ENCODE assay signal across 18 mouse cellular contexts in the genomic region with DNA sequence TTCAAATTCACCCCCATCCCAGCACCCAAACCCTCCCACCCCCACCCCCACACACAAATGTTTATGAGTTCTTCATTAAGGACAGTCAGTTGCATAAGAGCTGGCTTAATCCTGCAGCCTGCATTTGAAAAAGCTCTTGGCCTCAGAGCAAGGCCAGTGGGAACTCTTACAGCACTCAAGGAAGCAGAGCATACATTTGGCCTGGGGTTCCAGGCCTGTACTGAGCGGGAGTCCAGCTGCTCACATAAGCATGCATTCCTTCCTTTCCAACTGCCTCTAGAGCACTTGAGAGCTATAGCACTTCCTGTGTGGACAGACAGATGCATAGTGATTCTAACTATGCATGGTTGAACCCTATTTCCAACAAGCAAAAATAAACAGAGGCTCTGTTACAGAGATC. TPM values are rescaled to one million over a fixed set of nuclear protein-coding genes. Genes with fewer than 3 reads are reported as not detected.
DNase-seq lines count a peak whose midpoint lies in the region; ATAC-seq and TF ChIP-seq lines count a peak whose summit lies in the region.
"Had no signal": no experiment of that assay in that cellular context is flagged by ENCODE, and none has a peak within 500 bp of the region (broad histone marks: within the 10 kb centered on the region; RNA-seq: fewer than 3 reads in every experiment).

No protein-coding gene starts in this region.

- no peaks in the 10 kb centered on the region for H3K27me3 ChIP-seq in lung, postnatal 0 days (replicated peaks; ENCODE audit: insufficient read depth, low read length)
- no peaks in the 10 kb centered on the region for H3K27me3 ChIP-seq in midbrain, embryonic 14.5 days (ENCODE audit: control insufficient read depth, insufficient read depth, low read length)
- no peaks in the 10 kb centered on the region for H3K27me3 ChIP-seq in midbrain, postnatal 0 days (ENCODE audit: insufficient read depth, low read length)
- H3K27me3 ChIP-seq: kidney, embryonic 15.5 days; limb, embryonic 12.5 days; liver, embryonic 12.5 days had no signal

- H3K36me3 ChIP-seq in lung, postnatal 0 days (ENCODE audit: insufficient read depth, low read length) = peaks cover 29% of the 10 kb centered on the region
- H3K36me3 ChIP-seq in midbrain, embryonic 14.5 days (ENCODE audit: control insufficient read depth, insufficient read depth, low read length) = peaks cover 49% of the 10 kb centered on the region
- peaks cover 34% of the 10 kb centered on the region for H3K36me3 ChIP-seq in midbrain, postnatal 0 days (ENCODE audit: insufficient read depth, low read length)

- no peak for TF ChIP-seq EP300 in lung, postnatal 0 days (IDR thresholded peaks at IDR 0.05)

- no peak overlapping the region for H3K4me2 ChIP-seq in lung, postnatal 0 days (replicated peaks; ENCODE audit: low read depth, low read length)
- no peak overlapping the region for H3K4me2 ChIP-seq in midbrain, embryonic 14.5 days (ENCODE audit: low read length)
- H3K4me2 ChIP-seq in midbrain, postnatal 0 days (ENCODE audit: low read depth, low read length, poor library complexity, severe bottlenecking) = no peak overlapping the region
- H3K4me2 ChIP-seq: hindbrain, embryonic 14.5 days; kidney, embryonic 15.5 days; limb, embryonic 12.5 days; liver, embryonic 12.5 days had no signal

- 0 out of 2 replicates have a peak, but pooled peaks cover 3% of the 10 kb centered on the region for H3K4me1 ChIP-seq in lung, postnatal 0 days (ENCODE audit: insufficient read depth, low read depth, low read length)
- H3K4me1 ChIP-seq in midbrain, embryonic 14.5 days (ENCODE audit: control insufficient read depth, insufficient read depth, low read length) = no peaks in the 10 kb centered on the region
- H3K4me1 ChIP-seq in midbrain, postnatal 0 days (ENCODE audit: insufficient read depth, low read length) = no peaks in the 10 kb centered on the region
- H3K4me1 ChIP-seq: kidney, embryonic 15.5 days; limb, embryonic 12.5 days had no signal

- 0 out of 2 replicates have a peak overlapping the region, but pooled peaks have one; percentile 10 for H3K27ac ChIP-seq in lung, postnatal 0 days (ENCODE audit: low read length)
- H3K27ac ChIP-seq in midbrain, embryonic 14.5 days (replicated peaks; ENCODE audit: low read depth, low read length) = no peak overlapping the region
- H3K27ac ChIP-seq in midbrain, postnatal 0 days (ENCODE audit: low read depth, low read length) = no peak overlapping the region
- H3K27ac ChIP-seq: heart, adult 2 months; hindbrain, embryonic 14.5 days; kidney, embryonic 15.5 days; limb, embryonic 12.5 days; liver, embryonic 12.5 days had no signal

- H3K4me3 ChIP-seq in lung, postnatal 0 days (ENCODE audit: low read depth, low read length) = no peak overlapping the region
- H3K4me3 ChIP-seq in midbrain, embryonic 14.5 days (replicated peaks; ENCODE audit: low read depth, low read length) = no peak overlapping the region
- no peak overlapping the region for H3K4me3 ChIP-seq in midbrain, postnatal 0 days (ENCODE audit: low read depth, low read length)
- H3K4me3 ChIP-seq: heart, adult 2 months; kidney, embryonic 15.5 days; limb, embryonic 12.5 days; liver, embryonic 12.5 days had no signal

- peak; percentile 40 for DNase-seq in adrenal gland, adult 2 months
- DNase-seq in adrenal gland, postnatal 4 days (ENCODE audit: low spot score in 2 of 2) = no peak
- peak; percentile 70 for DNase-seq in lung, postnatal 0 days (ENCODE audit: low spot score)
- no peak for DNase-seq in lung, adult 18-20 months
- peak; percentile 42 for DNase-seq in adrenal gland, postnatal 14 days
- no peak for DNase-seq in midbrain, embryonic 14.5 days
- DNase-seq in midbrain, postnatal 0 days (ENCODE audit: low spot score) = no peak
- DNase-seq in spleen, adult 12 weeks (ENCODE audit: low spot score) = no peak
- DNase-seq: cerebellum, adult 9-11 months; gastrocnemius, postnatal 25 days; heart, adult 2 months; heart, postnatal 36 days had no signal

- TF ChIP-seq CTCF in lung, postnatal 0 days (IDR thresholded peaks at IDR 0.05) = no peak
- TF ChIP-seq CTCF in midbrain, postnatal 0 days (IDR thresholded peaks at IDR 0.05) = no peak

- H3K9me3 ChIP-seq in lung, postnatal 0 days (ENCODE audit: low read length) = no peaks in the 10 kb centered on the region
- no peaks in the 10 kb centered on the region for H3K9me3 ChIP-seq in midbrain, embryonic 14.5 days (ENCODE audit: control insufficient read depth, low read length)
- no peaks in the 10 kb centered on the region for H3K9me3 ChIP-seq in midbrain, postnatal 0 days (ENCODE audit: low read length)
- H3K9me3 ChIP-seq: kidney, embryonic 15.5 days; limb, embryonic 12.5 days; liver, embryonic 12.5 days had no signal

- WGBS in lung, postnatal 0 days = 24% methylated on average over 1 of the region's 1 CpGs
- WGBS in midbrain, embryonic 14.5 days = 88% methylated on average over 1 of the region's 1 CpGs
- WGBS in midbrain, postnatal 0 days = 84% methylated on average over 1 of the region's 1 CpGs

- ATAC-seq in lung, postnatal 0 days = peak; percentile 81
- ATAC-seq in midbrain, embryonic 14.5 days (ENCODE audit: low FRiP score, low TSS enrichment) = no peak
- no peak for ATAC-seq in midbrain, postnatal 0 days (ENCODE audit: low FRiP score)
- ATAC-seq: forebrain, embryonic 14.5 days; intestine, postnatal 0 days; liver, embryonic 12.5 days had no signal

- H3K9ac ChIP-seq in lung, postnatal 0 days (replicated peaks; ENCODE audit: low read depth) = no peak overlapping the region
- H3K9ac ChIP-seq in midbrain, embryonic 14.5 days (replicated peaks; ENCODE audit: low read length) = no peak overlapping the region
- no peak overlapping the region for H3K9ac ChIP-seq in midbrain, postnatal 0 days (replicated peaks; ENCODE audit: low read length, poor library complexity, severe bottlenecking)
- H3K9ac ChIP-seq: hindbrain, embryonic 14.5 days; kidney, embryonic 15.5 days; limb, embryonic 12.5 days; liver, embryonic 12.5 days had no signal

RNA-seq across cellular contexts. Expression of a gene that starts 40.2 kb away (rescaled TPM):
- 100 to 1,000 TPM; 194 to 257 TPM for total RNA-seq in adrenal gland, adult 2 months (2021)
- 54.0 and 57.0 TPM in 2 replicates for polyA plus RNA-seq in adrenal gland, adult 2 months (2012; rRNA removed)
- total RNA-seq in adrenal gland, postnatal 4 days (2021) = 100 to 1,000 TPM; 150 to 168 TPM
- polyA plus RNA-seq in lung, postnatal 0 days (2015; fragmentation: Nextera tagmentation; extraction: Ambion mirVana) = 42.0 and 42.3 TPM in 2 replicates
- 174 and 183 TPM in 2 replicates for total RNA-seq in adrenal gland, postnatal 14 days (2021)
- 42.2 and 57.4 TPM in 2 replicates for polyA plus RNA-seq in midbrain, embryonic 14.5 days (2014; fragmentation: Nextera tagmentation; extraction: Ambion mirVana)
- total RNA-seq in midbrain, postnatal 0 days (2014; rRNA removed) = 93.7 and 112 TPM in 2 replicates
- 42.8 and 43.3 TPM in 2 replicates for polyA plus RNA-seq in midbrain, postnatal 0 days (2015; fragmentation: Nextera tagmentation; extraction: Ambion mirVana)

Comparison
In these comparisons a context has a peak if more than half of its experiments do, and no peak if none do; other contexts are left out.
1. DNase-seq: peak in adrenal gland, adult 2 months (single experiment), lung, postnatal 0 days (single experiment) and adrenal gland, postnatal 14 days (single experiment); none in adrenal gland, postnatal 4 days (0 of 2), lung, adult 18-20 months (0 of 2), midbrain, embryonic 14.5 days (single experiment), midbrain, postnatal 0 days (single experiment) and spleen, adult 12 weeks (single experiment).